ENCODE assay signal across 8 mouse cellular contexts in the genomic region with DNA sequence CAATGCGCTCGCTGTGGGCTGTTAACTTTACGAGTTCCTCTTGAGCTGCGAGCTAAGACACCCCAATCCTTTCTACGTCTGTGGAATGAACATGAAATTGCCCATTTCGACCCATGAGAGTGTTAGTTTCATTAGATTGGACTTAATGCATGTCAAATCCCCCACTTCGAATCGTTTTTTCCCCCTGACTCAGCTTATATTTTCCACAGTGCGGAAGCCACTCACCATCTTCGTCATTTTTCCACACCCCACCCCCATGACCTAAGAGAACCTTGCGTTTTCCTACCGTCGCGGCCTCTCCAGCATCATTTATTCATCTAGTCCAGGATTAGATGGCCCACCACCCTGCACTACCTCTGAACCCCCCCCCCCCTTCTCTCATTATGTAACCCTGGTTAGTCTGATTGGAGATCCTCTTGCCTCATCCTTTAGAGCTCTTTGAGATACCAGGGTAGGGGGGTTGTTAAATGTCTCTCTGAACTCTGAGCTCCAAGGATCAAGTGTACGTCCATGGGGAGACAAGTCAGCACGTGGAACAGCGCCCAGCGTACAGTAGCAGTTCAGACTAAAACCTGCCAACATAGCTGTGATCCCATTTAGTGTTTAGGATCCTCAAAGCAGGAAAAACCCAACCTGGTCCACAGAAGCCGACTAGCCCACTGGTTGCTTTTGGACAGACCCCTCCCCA. TPM values are rescaled to one million over a fixed set of nuclear protein-coding genes. Genes with fewer than 3 reads are reported as not detected.
DNase-seq lines count a peak whose midpoint lies in the region; ATAC-seq and TF ChIP-seq lines count a peak whose summit lies in the region.

No protein-coding gene starts in this region.

- H3K4me3 ChIP-seq in C2C12 (ENCODE audit: insufficient read depth, poor library complexity, severe bottlenecking), result peak overlapping the region; percentile 35
- H3K4me3 ChIP-seq in forebrain, embryonic 15.5 days, result peak overlapping the region; percentile 85
- H3K4me3 ChIP-seq in limb, embryonic 12.5 days (replicated peaks), result peak overlapping the region; percentile 54
- peak overlapping the region; percentile 79 for H3K4me3 ChIP-seq in myocyte

- H3K27me3 ChIP-seq in C2C12 (ENCODE audit: control insufficient read depth, insufficient read depth, insufficient read length), result no peaks in the 10 kb centered on the region
- H3K27me3 ChIP-seq in forebrain, embryonic 15.5 days, result no peaks in the 10 kb centered on the region
- H3K27me3 ChIP-seq in limb, embryonic 12.5 days, result no peaks in the 10 kb centered on the region
- H3K27me3 ChIP-seq in myocyte (ENCODE audit: control insufficient read depth, insufficient read depth, insufficient read length), result no peaks in the 10 kb centered on the region

- H3K4me1 ChIP-seq in forebrain, embryonic 15.5 days, result peaks cover 49% of the 10 kb centered on the region
- H3K4me1 ChIP-seq in limb, embryonic 12.5 days (replicated peaks), result peaks cover 22% of the 10 kb centered on the region

- no peak for TF ChIP-seq CTCF in C2C12 (IDR thresholded peaks at IDR 0.05; ENCODE audit: control insufficient read depth, insufficient read depth, insufficient read length)

- H3K9ac ChIP-seq in forebrain, embryonic 15.5 days (replicated peaks), result peak overlapping the region; percentile 73
- H3K9ac ChIP-seq in limb, embryonic 12.5 days (replicated peaks), result peak overlapping the region; percentile 61

- H3K79me3 ChIP-seq in C2C12 (ENCODE audit: low read depth), result no peaks in the 10 kb centered on the region

- peak overlapping the region; percentile 74 for H3K4me2 ChIP-seq in forebrain, embryonic 15.5 days (replicated peaks)
- H3K4me2 ChIP-seq in limb, embryonic 12.5 days, result peak overlapping the region; percentile 65
- H3K4me2 ChIP-seq in myocyte (ENCODE audit: low read depth), result peak overlapping the region; percentile 100

- H3ac ChIP-seq in C2C12 (ENCODE audit: control insufficient read depth, insufficient read length, low read depth), result peak overlapping the region; percentile 69
- peak overlapping the region; percentile 17 for H3ac ChIP-seq in myocyte (ENCODE audit: control insufficient read depth, insufficient read length)

- 21% methylated on average over 19 of the region's 19 CpGs for WGBS in forebrain, embryonic 15.5 days
- WGBS in limb, embryonic 12.5 days, result 22% methylated on average over 19 of the region's 19 CpGs

- no peaks in the 10 kb centered on the region for H3K9me3 ChIP-seq in forebrain, embryonic 15.5 days
- no peaks in the 10 kb centered on the region for H3K9me3 ChIP-seq in limb, embryonic 12.5 days

- peak overlapping the region; percentile 90 for H3K27ac ChIP-seq in forebrain, embryonic 15.5 days (replicated peaks)
- peak overlapping the region; percentile 90 for H3K27ac ChIP-seq in limb, embryonic 12.5 days

- peak; percentile 80 for DNase-seq in ES-CJ7 (ENCODE audit: low read depth, low spot score)
- no peak for DNase-seq in ovary, postnatal 36 days (ENCODE audit: low spot score)
- no peak for DNase-seq in urinary bladder, postnatal 10 days (ENCODE audit: low spot score)
- DNase-seq in layer of hippocampus, postnatal 25 days (ENCODE audit: extremely low spot score in 1 of 2, low spot score in 1 of 2), result no peak

- H3K79me2 ChIP-seq in C2C12 (ENCODE audit: control insufficient read depth, insufficient read depth), result peaks cover 21% of the 10 kb centered on the region
- peaks cover 13% of the 10 kb centered on the region for H3K79me2 ChIP-seq in myocyte (ENCODE audit: control insufficient read depth, insufficient read depth)

- H3K36me3 ChIP-seq in C2C12 (ENCODE audit: control insufficient read depth, insufficient read depth) (no peaks in the 10 kb centered on the region), myocyte (ENCODE audit: control insufficient read depth, insufficient read depth) (peaks cover 6% of the 10 kb centered on the region)
- H3K36me3 ChIP-seq in forebrain, embryonic 15.5 days, result peaks cover 18% of the 10 kb centered on the region; the same call in 1 of the 2 replicates
- peaks cover 22% of the 10 kb centered on the region for H3K36me3 ChIP-seq in limb, embryonic 12.5 days

- peak; percentile 8 for ATAC-seq in forebrain, embryonic 15.5 days (replicated peaks)
- ATAC-seq in limb, embryonic 12.5 days (ENCODE audit: insufficient number of reproducible peaks, insufficient read depth, low FRiP score, low TSS enrichment, low read depth), result no peak

- TF ChIP-seq POLR2A in myocyte (IDR thresholded peaks at IDR 0.05; ENCODE audit: insufficient read length, low read depth), result no peak

TF ChIP-seq in C2C12, 6 proteins besides CTCF, POLR2A, EP300 and RAD21:
- no peak for TF ChIP-seq FOSL1 (IDR thresholded peaks at IDR 0.05; ENCODE audit: insufficient read depth, low read length, poor library complexity, severe bottlenecking)
- TF ChIP-seq MAX (IDR thresholded peaks at IDR 0.05), result no peak
- no peak for TF ChIP-seq MYOG (IDR thresholded peaks at IDR 0.05; ENCODE audit: control insufficient read depth, extremely low read depth, insufficient read length)
- TF ChIP-seq USF1 (IDR thresholded peaks at IDR 0.05; ENCODE audit: low read depth), result no peak
- no peak for TF ChIP-seq CEBPB (IDR thresholded peaks at IDR 0.05; ENCODE audit: low read depth)
- no peak for TF ChIP-seq MYOD1 (IDR thresholded peaks at IDR 0.05; ENCODE audit: control insufficient read depth, insufficient read length, low read depth)

TF ChIP-seq in myocyte, 11 proteins besides CTCF, POLR2A, EP300 and RAD21:
- TF ChIP-seq E2F4 (IDR thresholded peaks at IDR 0.05; ENCODE audit: insufficient read depth) (no peak), REST (IDR thresholded peaks at IDR 0.05; ENCODE audit: insufficient read depth, insufficient read length) (peak; percentile 22)
TF ChIP-seq in myocyte: peak in this region for 1.

RNA-seq across cellular contexts. Expression of a gene that starts 0.8 kb away (rescaled TPM):
- polyA plus RNA-seq in C2C12 (2012; fragmentation: generic; extraction: Trizol) (10.1 TPM), myocyte (2012; fragmentation: generic; extraction: Trizol) (12.7 TPM)
- 41.1 and 42.8 TPM in 2 replicates for polyA plus RNA-seq in forebrain, embryonic 15.5 days (2015; fragmentation: Nextera tagmentation; extraction: Ambion mirVana)
- 33.1 and 34.3 TPM in 2 replicates for polyA plus RNA-seq in limb, embryonic 12.5 days (2016; fragmentation: Nextera tagmentation; extraction: Ambion mirVana)
- 10 to 100 TPM; 16.5 to 20.4 TPM for total RNA-seq in layer of hippocampus, postnatal 25 days (2021)

RNA-seq across cellular contexts. Expression of a gene that starts 11.8 kb away (rescaled TPM):
- 281 TPM for polyA plus RNA-seq in C2C12 (2012; fragmentation: generic; extraction: Trizol)
- 233 and 252 TPM in 2 replicates for polyA plus RNA-seq in forebrain, embryonic 15.5 days (2015; fragmentation: Nextera tagmentation; extraction: Ambion mirVana)
- 338 and 352 TPM in 2 replicates for polyA plus RNA-seq in limb, embryonic 12.5 days (2016; fragmentation: Nextera tagmentation; extraction: Ambion mirVana)
- polyA plus RNA-seq in myocyte (2012; fragmentation: generic; extraction: Trizol), result 232 TPM
- 100 to 1,000 TPM; 140 to 152 TPM for total RNA-seq in layer of hippocampus, postnatal 25 days (2021)

RNA-seq across cellular contexts. Expression of a gene that starts 19.4 kb away (rescaled TPM):
- polyA plus RNA-seq in C2C12 (2012; fragmentation: generic; extraction: Trizol) (23.2 TPM), myocyte (2012; fragmentation: generic; extraction: Trizol) (22.8 TPM)
- polyA plus RNA-seq in forebrain, embryonic 15.5 days (2015; fragmentation: Nextera tagmentation; extraction: Ambion mirVana), result 53.3 and 58.8 TPM in 2 replicates
- polyA plus RNA-seq in limb, embryonic 12.5 days (2016; fragmentation: Nextera tagmentation; extraction: Ambion mirVana), result 78.4 and 80.1 TPM in 2 replicates
- total RNA-seq in layer of hippocampus, postnatal 25 days (2021), result 10 to 100 TPM; 18.4 to 20.6 TPM

RNA-seq across cellular contexts. Expression of a gene that starts 32.5 kb away (rescaled TPM):
- polyA plus RNA-seq in C2C12 (2012; fragmentation: generic; extraction: Trizol) (16.1 TPM), myocyte (2012; fragmentation: generic; extraction: Trizol) (28.9 TPM)
- 24.5 and 27.6 TPM in 2 replicates for polyA plus RNA-seq in forebrain, embryonic 15.5 days (2015; fragmentation: Nextera tagmentation; extraction: Ambion mirVana)
- 19.0 and 20.3 TPM in 2 replicates for polyA plus RNA-seq in limb, embryonic 12.5 days (2016; fragmentation: Nextera tagmentation; extraction: Ambion mirVana)
- total RNA-seq in layer of hippocampus, postnatal 25 days (2021), result 10 to 100 TPM; 24.2 to 25.5 TPM

RNA-seq across cellular contexts. Expression of a gene that starts 52.7 kb away (rescaled TPM):
- 1.1 TPM for polyA plus RNA-seq in C2C12 (2012; fragmentation: generic; extraction: Trizol)
- polyA plus RNA-seq in forebrain, embryonic 15.5 days (2015; fragmentation: Nextera tagmentation; extraction: Ambion mirVana), result 6.2 and 7.1 TPM in 2 replicates
- polyA plus RNA-seq in limb, embryonic 12.5 days (2016; fragmentation: Nextera tagmentation; extraction: Ambion mirVana), result 3.3 and 5.5 TPM in 2 replicates
- polyA plus RNA-seq in myocyte (2012; fragmentation: generic; extraction: Trizol), result 1.2 TPM
- 1 to 10 TPM; 2.6 to 3.0 TPM for total RNA-seq in layer of hippocampus, postnatal 25 days (2021)

Comparison
In these comparisons a context has a peak if more than half of its experiments do, and no peak if none do; other contexts are left out.
1. H3K4me3 ChIP-seq: peak in every context shown above with its lines; median percentile 85 in forebrain, embryonic 15.5 days; 79 in myocyte; 54 in limb, embryonic 12.5 days; 35 in C2C12.